Mouse (Mus musculus) intestine, embryonic 15.5 days (tissue): ENCODE data around the gene Adam17. TPM values are rescaled to one million over a fixed set of nuclear protein-coding genes. Genes with fewer than 3 reads are reported as not detected.

Experiments
- ATAC-seq: fragments of 200-750 bp; cut with Nextera tagmentation; 2 replicates; pipeline ENCODE4 v1.8.0; 2017; ENCODE audit warnings: moderate TSS enrichment, moderate library complexity
- H3K27ac ChIP-seq: fragments of 300-500 bp; sonication (generic); 2 replicates; pipeline ENCODE4 v1.5.1; 2015; ENCODE audit warnings: mild to moderate bottlenecking, inconsistent platforms
- H3K27me3 ChIP-seq: fragments of 300-500 bp; sonication (generic); replicated peaks from 2 replicates; pipeline ENCODE4 v1.6.1; 2015; ENCODE audit warnings: inconsistent platforms
- H3K36me3 ChIP-seq: fragments of 300-500 bp; sonication (generic); 2 replicates; pipeline ENCODE4 v1.6.1; 2015; ENCODE audit warnings: inconsistent platforms
- H3K4me1 ChIP-seq: fragments of 300-500 bp; sonication (generic); replicated peaks from 2 replicates; pipeline ENCODE4 v1.6.1; 2015; ENCODE audit warnings: inconsistent platforms
- H3K4me2 ChIP-seq: fragments of 300-500 bp; sonication (generic); replicated peaks from 2 replicates; pipeline ENCODE4 v1.6.1; 2015; ENCODE audit warnings: mild to moderate bottlenecking, inconsistent platforms
- H3K4me3 ChIP-seq: fragments of 300-500 bp; sonication (generic); replicated peaks from 2 replicates; pipeline ENCODE4 v1.5.1; 2015; ENCODE audit warnings: inconsistent platforms
- H3K9ac ChIP-seq: fragments of 300-500 bp; sonication (generic); 2 replicates; pipeline ENCODE4 v1.6.1; 2015; ENCODE audit warnings: inconsistent platforms
- H3K9me3 ChIP-seq: fragments of 300-500 bp; sonication (generic); 2 replicates; pipeline ENCODE4 v1.6.1; 2016; ENCODE audit warnings: inconsistent platforms
- WGBS: fragments of 180-500 bp; shearing (Covaris S2); methylation state at CpG from one replicate; pipeline ENCODE4 v1.1.7; 2015; 5-methylcytosine and 5-hydroxymethylcytosine counted together
- polyA plus RNA-seq: library from polyadenylated mRNA; unstranded; fragments of >200 nt; fragmentation: Nextera tagmentation; extraction: Ambion mirVana; gene quantifications from 2 replicates; pipeline ENCODE4 v1.2.1, GENCODE M21; 2015

Adam17 gene
- polyA plus RNA-seq, 1 experiment from 2014 or later: 31.7 TPM

- no peak overlapping the region for H3K4me3 ChIP-seq
- no peak for ATAC-seq
- no peak overlapping the region for H3K4me2 ChIP-seq
- no peak overlapping the region for H3K27ac ChIP-seq
- H3K27me3 ChIP-seq: no peaks in the 10 kb centered on the region
- WGBS: 67% methylated on average over 6 of the region's 6 CpGs
- H3K9me3 ChIP-seq: no peaks in the 10 kb centered on the region
- H3K4me1 ChIP-seq: peaks cover 15% of the 10 kb centered on the region
- H3K9ac ChIP-seq: no peak overlapping the region
- peaks cover 24% of the 10 kb centered on the region for H3K36me3 ChIP-seq
Measured at GRCm38 (mm10) chr12:21289651-21290050, 83.8 kb downstream of the Adam17 start.

GRCm38 (mm10) chr12:21288716-21289395, 84.6 kb downstream of the Adam17 start:
- Histone ChIP-seq H3K27ac (no peak overlapping the region), H3K4me3 (no peak overlapping the region), H3K27me3 (no peaks in the 10 kb centered on the region), H3K4me2 (no peak overlapping the region), H3K9ac (no peak overlapping the region), H3K4me1 (peaks cover 15% of the 10 kb centered on the region), H3K36me3 (peaks cover 17% of the 10 kb centered on the region), H3K9me3 (no peaks in the 10 kb centered on the region)
- no peak for ATAC-seq
- WGBS: 87% methylated on average over 3 of the region's 3 CpGs

GRCm38 (mm10) chr12:21286712-21287650, 86.5 kb downstream of the Adam17 start:
- H3K27ac ChIP-seq: peak overlapping the region; percentile 93
- peaks cover 5% of the 10 kb centered on the region for H3K36me3 ChIP-seq
- peak; percentile 55 for ATAC-seq
- peak overlapping the region; percentile 90 for H3K9ac ChIP-seq
- WGBS: 30% methylated on average over 18 of the region's 18 CpGs
- peak overlapping the region; percentile 66 for H3K4me2 ChIP-seq
- H3K4me3 ChIP-seq: peak overlapping the region; percentile 77
- H3K9me3 ChIP-seq: no peaks in the 10 kb centered on the region
- H3K27me3 ChIP-seq: no peaks in the 10 kb centered on the region
- peaks cover 15% of the 10 kb centered on the region for H3K4me1 ChIP-seq

GRCm38 (mm10) chr12:21286243-21286622, 87.2 kb downstream of the Adam17 start, which contains the start of gene Itgb1bp1:
Gene Itgb1bp1, minus strand, starts transcription at chr12:21286284.
- Histone ChIP-seq H3K4me2 (peak within 1 kb of the TSS; percentile 90), H3K36me3 (no peaks in the 10 kb centered on the region), H3K4me3 (peak within 1 kb of the TSS; percentile 77), H3K9me3 (no peaks in the 10 kb centered on the region), H3K9ac (peak within 1 kb of the TSS; percentile 90), H3K27me3 (no peaks in the 10 kb centered on the region), H3K27ac (peak within 1 kb of the TSS; percentile 93), H3K4me1 (peaks cover 15% of the 10 kb centered on the region)
- WGBS: 0% methylated on average over 28 of the region's 28 CpGs
- peak; percentile 96 for ATAC-seq

GRCm38 (mm10) chr12:21285508-21286242, 87.8 kb downstream of the Adam17 start:
- H3K4me2 ChIP-seq: peak overlapping the region; percentile 90
- H3K36me3 ChIP-seq: no peaks in the 10 kb centered on the region
- WGBS: under 1% methylated on average over 47 of the region's 47 CpGs
- ATAC-seq: peak; percentile 87
- peak overlapping the region; percentile 77 for H3K4me3 ChIP-seq
- peak overlapping the region; percentile 79 for H3K9ac ChIP-seq
- peak overlapping the region; percentile 77 for H3K27ac ChIP-seq
- H3K27me3 ChIP-seq: no peaks in the 10 kb centered on the region
- H3K9me3 ChIP-seq: no peaks in the 10 kb centered on the region
- H3K4me1 ChIP-seq: peaks cover 15% of the 10 kb centered on the region

- ATAC-seq: no peak
- no peaks in the 10 kb centered on the region for H3K27me3 ChIP-seq
- peak within 1 kb of the TSS; percentile 77 for H3K4me3 ChIP-seq
- peak within 1 kb of the TSS; percentile 93 for H3K27ac ChIP-seq
- peak within 1 kb of the TSS; percentile 90 for H3K4me2 ChIP-seq
- WGBS: 58% methylated on average over 11 of the region's 11 CpGs
- no peaks in the 10 kb centered on the region for H3K9me3 ChIP-seq
- H3K36me3 ChIP-seq: no peaks in the 10 kb centered on the region
- H3K4me1 ChIP-seq: peaks cover 14% of the 10 kb centered on the region
- peak within 1 kb of the TSS; percentile 90 for H3K9ac ChIP-seq
Measured at GRCm38 (mm10) chr12:21284761-21285441, 88.5 kb downstream of the Adam17 start, which contains the start of gene Cpsf3. Gene Cpsf3, plus strand, starts transcription at chr12:21285391.

GRCm38 (mm10) chr12:21277352-21277864, 96.0 kb downstream of the Adam17 start:
- 85% methylated on average over 1 of the region's 1 CpGs for WGBS
- no peak for ATAC-seq
- Histone ChIP-seq H3K27ac (no peak overlapping the region), H3K4me1 (no peaks in the 10 kb centered on the region), H3K4me3 (no peak overlapping the region), H3K27me3 (no peaks in the 10 kb centered on the region), H3K9ac (no peak overlapping the region), H3K4me2 (no peak overlapping the region), H3K9me3 (no peaks in the 10 kb centered on the region), H3K36me3 (no peaks in the 10 kb centered on the region)

GRCm38 (mm10) chr12:21274446-21274845, 99.0 kb downstream of the Adam17 start:
- no peaks in the 10 kb centered on the region for H3K4me1 ChIP-seq

More at GRCm38 (mm10) chr12:21274446-21274845, 99.0 kb downstream of the Adam17 start:
- ATAC-seq: no peak
- 84% methylated on average over 7 of the region's 7 CpGs for WGBS
- Histone ChIP-seq H3K9me3 (no peaks in the 10 kb centered on the region), H3K9ac (no peak overlapping the region), H3K27me3 (no peaks in the 10 kb centered on the region), H3K36me3 (peaks cover 15% of the 10 kb centered on the region), H3K4me2 (no peak overlapping the region), H3K27ac (no peak overlapping the region), H3K4me3 (no peak overlapping the region)

Other genes with a start within 250 kb of the Adam17 start
- 106 and 107 TPM in 2 replicates for gene Cpsf3, start 88.2 kb downstream of the Adam17 start, polyA plus RNA-seq
- 37.6 and 46.1 TPM in 2 replicates for gene Itgb1bp1, start 87.3 kb downstream of the Adam17 start, polyA plus RNA-seq
- 58.8 and 63.7 TPM in 2 replicates for gene Iah1, start 57.2 kb downstream of the Adam17 start, polyA plus RNA-seq
- gene Ywhaq, start 44.0 kb upstream of the Adam17 start, polyA plus RNA-seq: 578 and 671 TPM in 2 replicates